Mouse (Mus musculus) cerebellum, adult 11-12 months (tissue): ENCODE measurements at regions not wholly inside any gene's neighbourhood (a gene's known extent, or its start where the extent isn't known, plus 50 kb on each side); places are given as distances from the start of the nearest gene placed in this dataset.

Experiments
- DNase-seq: peaks from one replicate; pipeline ENCODE4 v3.0.0; 2022

DNA sequence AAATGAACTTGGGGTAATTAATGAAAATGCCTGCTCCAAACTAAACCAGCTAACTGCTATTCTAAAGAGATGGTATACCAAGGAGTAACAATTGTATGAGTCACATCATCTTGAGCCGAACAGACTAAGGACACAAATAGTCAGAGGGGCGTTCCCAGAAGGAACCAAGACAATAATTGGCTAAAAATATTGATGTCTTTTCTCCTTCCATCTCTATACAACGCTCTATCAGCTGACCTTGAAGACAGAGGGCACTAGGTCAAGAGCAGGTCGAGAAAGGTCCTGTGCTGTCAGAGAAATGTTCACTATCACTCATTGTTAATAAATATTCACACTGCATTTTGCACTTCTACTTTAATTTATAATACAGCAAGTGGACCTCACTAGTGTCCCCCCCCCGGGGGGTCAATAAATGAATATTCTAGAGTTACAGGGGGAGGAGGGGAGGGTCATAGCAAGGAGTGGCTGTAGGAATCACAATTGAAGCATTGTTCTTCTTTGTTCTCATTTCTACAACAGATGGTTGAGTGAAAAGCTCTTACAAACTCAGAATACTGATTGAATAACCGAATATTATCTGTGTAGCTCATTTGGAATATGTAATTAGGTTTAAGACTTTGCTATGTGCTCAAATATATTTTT lies 851.5 kb downstream of the D3Ertd751e start:
- no peak for DNase-seq

DNA sequence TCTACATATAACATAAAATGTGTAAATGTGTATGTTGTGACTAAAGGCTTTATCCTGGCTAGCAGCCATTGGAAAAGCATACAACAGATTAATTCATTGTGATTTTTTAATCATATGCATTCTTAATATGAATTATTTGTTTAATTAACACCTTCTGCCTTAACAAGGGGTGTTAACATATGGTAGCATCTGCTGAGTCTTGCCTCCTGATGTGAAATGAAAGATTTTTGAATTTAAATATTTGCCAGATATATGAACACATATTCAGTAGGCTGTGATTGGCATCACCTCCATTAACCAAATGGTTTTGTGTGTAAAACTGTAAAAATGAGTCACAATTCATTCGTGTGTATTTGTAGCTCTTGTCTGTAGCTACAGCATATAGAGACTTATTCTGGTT lies 854.3 kb downstream of the D3Ertd751e start:
- DNase-seq, result no peak
